Mouse (Mus musculus): ENCODE measurements around the gene Mboat7.

- TF ChIP-seq CTCF (IDR thresholded peaks at IDR 0.05; ENCODE audit: low read depth): no peak
- no peak for TF ChIP-seq EP300 (IDR thresholded peaks at IDR 0.05; ENCODE audit: low read depth)
Observed at GRCm38 (mm10) chr7:3715249-3715648, 21.9 kb upstream of the Mboat7 start.

Measured in liver, embryonic 14.5 days (tissue).